Mouse (Mus musculus) embryonic facial prominence, embryonic 11.5 days (tissue): ENCODE measurements around the gene Wasf1. TPM values are rescaled to one million over a fixed set of nuclear protein-coding genes. Genes with fewer than 3 reads are reported as not detected.

Experiments used
- ATAC-seq: fragments of 200-750 bp; cut with Nextera tagmentation; replicated peaks from 2 replicates; pipeline ENCODE4 v1.8.0; 2017; ENCODE audit warnings: low read depth; ENCODE audit not compliant: insufficient number of reproducible peaks, low FRiP score, low TSS enrichment
- DNase-seq: peaks from one replicate; pipeline ENCODE4 v3.0.0-alpha.2; 2015; ENCODE audit warnings: low spot score
- H3K27ac ChIP-seq: fragments of 300-500 bp; sonication (generic); replicated peaks from 2 replicates; pipeline ENCODE4 v1.5.1; 2014; ENCODE audit warnings: mild to moderate bottlenecking, low read depth, low read length, control low read depth
- H3K27me3 ChIP-seq: fragments of 300-500 bp; sonication (generic); 2 replicates; pipeline ENCODE4 v1.6.1; 2014; ENCODE audit warnings: mild to moderate bottlenecking, low read length, moderate library complexity, mixed read lengths; ENCODE audit not compliant: control insufficient read depth, insufficient read depth
- H3K36me3 ChIP-seq: fragments of 300-500 bp; sonication (generic); replicated peaks from 2 replicates; pipeline ENCODE4 v1.6.1; 2014; ENCODE audit warnings: low read depth, mild to moderate bottlenecking, low read length, moderate library complexity, mixed read lengths; ENCODE audit not compliant: control insufficient read depth, insufficient read depth
- H3K4me1 ChIP-seq: fragments of 300-500 bp; sonication (generic); 2 replicates; pipeline ENCODE4 v1.6.1; 2014; ENCODE audit warnings: low read length, mixed read lengths; ENCODE audit not compliant: control insufficient read depth, insufficient read depth
- H3K4me2 ChIP-seq: fragments of 300-500 bp; sonication (generic); 2 replicates; pipeline ENCODE4 v1.6.1; 2014; ENCODE audit warnings: low read depth, mild to moderate bottlenecking, control low read depth, low read length, moderate library complexity
- H3K4me3 ChIP-seq: fragments of 300-500 bp; sonication (generic); 2 replicates; pipeline ENCODE4 v1.5.1; 2014; ENCODE audit warnings: low read depth, low read length, control low read depth
- H3K9ac ChIP-seq: fragments of 300-500 bp; sonication (generic); replicated peaks from 2 replicates; pipeline ENCODE4 v1.6.1; 2014; ENCODE audit warnings: mild to moderate bottlenecking, control low read depth, low read length
- H3K9me3 ChIP-seq: fragments of 300-500 bp; sonication (generic); replicated peaks from 2 replicates; pipeline ENCODE4 v1.6.1; 2016; ENCODE audit warnings: mild to moderate bottlenecking, low read length, inconsistent platforms, mixed read lengths; ENCODE audit not compliant: control insufficient read depth
- WGBS: fragments of 180-500 bp; shearing (Covaris S2); extraction: QIAGEN DNeasy Blood & Tissue Kit; methylation state at CpG from one replicate; pipeline ENCODE4 v1.1.7; 2014; 5-methylcytosine and 5-hydroxymethylcytosine counted together
- polyA plus RNA-seq: library from polyadenylated mRNA; unstranded; fragments of >200 nt; fragmentation: Nextera tagmentation; extraction: Ambion mirVana; gene quantifications from 2 replicates; pipeline ENCODE4 v1.2.1, GENCODE M21; 2014

Wasf1 gene
- polyA plus RNA-seq, 1 experiment from 2014 or later = 29.7 TPM

- Histone ChIP-seq H3K4me2 (no peak overlapping the region), H3K27ac (no peak overlapping the region), H3K9me3 (no peaks in the 10 kb centered on the region), H3K36me3 (no peaks in the 10 kb centered on the region), H3K4me3 (no peak overlapping the region), H3K4me1 (no peaks in the 10 kb centered on the region), H3K9ac (no peak overlapping the region), H3K27me3 (no peaks in the 10 kb centered on the region)
- no peak for DNase-seq
- ATAC-seq = no peak
- 78% methylated on average over 3 of the region's 3 CpGs for WGBS
These were observed 2.0 kb upstream of the Wasf1 start for GRCm38 (mm10) chr10:40881236-40881635.

- H3K4me3 ChIP-seq = peak overlapping the region; percentile 85
- no peaks in the 10 kb centered on the region for H3K27me3 ChIP-seq
- H3K4me2 ChIP-seq = peak overlapping the region; percentile 14
- no peaks in the 10 kb centered on the region for H3K36me3 ChIP-seq
- ATAC-seq = no peak
- peak overlapping the region; percentile 76 for H3K9ac ChIP-seq
- H3K9me3 ChIP-seq = no peaks in the 10 kb centered on the region
- WGBS = 18% methylated on average over 9 of the region's 9 CpGs
- DNase-seq = no peak
- no peak overlapping the region for H3K27ac ChIP-seq
- H3K4me1 ChIP-seq = no peaks in the 10 kb centered on the region
These were observed 942 bp upstream of the Wasf1 start for GRCm38 (mm10) chr10:40882333-40882732.

- peak; percentile 82 for ATAC-seq
- Histone ChIP-seq H3K9ac (peak overlapping the region; percentile 90), H3K4me2 (peak overlapping the region; percentile 69), H3K27me3 (no peaks in the 10 kb centered on the region), H3K4me1 (no peaks in the 10 kb centered on the region), H3K4me3 (peak overlapping the region; percentile 85), H3K27ac (peak overlapping the region; percentile 89), H3K36me3 (no peaks in the 10 kb centered on the region), H3K9me3 (no peaks in the 10 kb centered on the region)
- DNase-seq = peak; percentile 88
- under 1% methylated on average over 85 of the region's 87 CpGs for WGBS
These were observed 486 bp downstream of the Wasf1 start for GRCm38 (mm10) chr10:40883644-40884278.

- DNase-seq = peak; percentile 59
- H3K27ac ChIP-seq = peak overlapping the region; percentile 89
- peak overlapping the region; percentile 85 for H3K4me3 ChIP-seq
- under 1% methylated on average over 40 of the region's 40 CpGs for WGBS
- H3K9me3 ChIP-seq = no peaks in the 10 kb centered on the region
- H3K4me1 ChIP-seq = no peaks in the 10 kb centered on the region
- no peaks in the 10 kb centered on the region for H3K27me3 ChIP-seq
- peak; percentile 12 for ATAC-seq
- H3K36me3 ChIP-seq = no peaks in the 10 kb centered on the region
- peak overlapping the region; percentile 69 for H3K4me2 ChIP-seq
- H3K9ac ChIP-seq = peak overlapping the region; percentile 90
These were observed 1.1 kb downstream of the Wasf1 start for GRCm38 (mm10) chr10:40884279-40884806.

- Histone ChIP-seq H3K36me3 (no peaks in the 10 kb centered on the region), H3K9ac (no peak overlapping the region), H3K27me3 (no peaks in the 10 kb centered on the region), H3K9me3 (no peaks in the 10 kb centered on the region), H3K27ac (no peak overlapping the region), H3K4me3 (no peak overlapping the region), H3K4me2 (no peak overlapping the region), H3K4me1 (no peaks in the 10 kb centered on the region)
- no peak for ATAC-seq
- 71% methylated on average over 7 of the region's 7 CpGs for WGBS
- no peak for DNase-seq
These were observed 2.2 kb downstream of the Wasf1 start for GRCm38 (mm10) chr10:40885432-40885831.

GRCm38 (mm10) chr10:40887316-40887715 lies 4.0 kb downstream of the Wasf1 start:
- Histone ChIP-seq H3K4me2 (no peak overlapping the region), H3K4me3 (no peak overlapping the region), H3K27me3 (no peaks in the 10 kb centered on the region), H3K27ac (no peak overlapping the region), H3K36me3 (no peaks in the 10 kb centered on the region), H3K9ac (no peak overlapping the region), H3K4me1 (no peaks in the 10 kb centered on the region), H3K9me3 (no peaks in the 10 kb centered on the region)
- WGBS = 87% methylated on average over 2 of the region's 2 CpGs
- no peak for ATAC-seq
- DNase-seq = no peak

- Histone ChIP-seq H3K4me2 (no peak overlapping the region), H3K9me3 (no peaks in the 10 kb centered on the region), H3K27me3 (no peaks in the 10 kb centered on the region), H3K9ac (no peak overlapping the region), H3K4me1 (no peaks in the 10 kb centered on the region), H3K4me3 (no peak overlapping the region), H3K27ac (no peak overlapping the region), H3K36me3 (no peaks in the 10 kb centered on the region)
- no peak for ATAC-seq
- 82% methylated on average over 4 of the region's 4 CpGs for WGBS
- no peak for DNase-seq
These were observed 5.9 kb downstream of the Wasf1 start for GRCm38 (mm10) chr10:40889146-40889545.

- ATAC-seq (no peak), DNase-seq (no peak)
- no peak overlapping the region for H3K27ac ChIP-seq
- no peaks in the 10 kb centered on the region for H3K9me3 ChIP-seq
- H3K4me3 ChIP-seq = no peak overlapping the region
- H3K9ac ChIP-seq = no peak overlapping the region
- no peaks in the 10 kb centered on the region for H3K36me3 ChIP-seq
- no peaks in the 10 kb centered on the region for H3K27me3 ChIP-seq
- H3K4me2 ChIP-seq = no peak overlapping the region
- H3K4me1 ChIP-seq = no peaks in the 10 kb centered on the region
- WGBS = 97% methylated on average over 12 of the region's 12 CpGs
These were observed 12.5 kb downstream of the Wasf1 start for GRCm38 (mm10) chr10:40895765-40896164.
